Mouse (Mus musculus) embryo, embryonic 9.5 days (tissue): ENCODE measurements at regions not wholly inside any gene's neighbourhood (a gene's known extent, or its start where the extent isn't known, plus 50 kb on each side); places are given as distances from the start of the nearest gene placed in this dataset.
"Not testable (repeated sequence)": the region's sequence is repeated elsewhere in the genome, so short reads cannot be mapped to it uniquely, and the experiment has no call there.

Experiments used
- DNase-seq: peaks from one replicate; pipeline ENCODE4 v3.0.0-alpha.2; 2017; ENCODE audit errors: extremely low spot score

DNA sequence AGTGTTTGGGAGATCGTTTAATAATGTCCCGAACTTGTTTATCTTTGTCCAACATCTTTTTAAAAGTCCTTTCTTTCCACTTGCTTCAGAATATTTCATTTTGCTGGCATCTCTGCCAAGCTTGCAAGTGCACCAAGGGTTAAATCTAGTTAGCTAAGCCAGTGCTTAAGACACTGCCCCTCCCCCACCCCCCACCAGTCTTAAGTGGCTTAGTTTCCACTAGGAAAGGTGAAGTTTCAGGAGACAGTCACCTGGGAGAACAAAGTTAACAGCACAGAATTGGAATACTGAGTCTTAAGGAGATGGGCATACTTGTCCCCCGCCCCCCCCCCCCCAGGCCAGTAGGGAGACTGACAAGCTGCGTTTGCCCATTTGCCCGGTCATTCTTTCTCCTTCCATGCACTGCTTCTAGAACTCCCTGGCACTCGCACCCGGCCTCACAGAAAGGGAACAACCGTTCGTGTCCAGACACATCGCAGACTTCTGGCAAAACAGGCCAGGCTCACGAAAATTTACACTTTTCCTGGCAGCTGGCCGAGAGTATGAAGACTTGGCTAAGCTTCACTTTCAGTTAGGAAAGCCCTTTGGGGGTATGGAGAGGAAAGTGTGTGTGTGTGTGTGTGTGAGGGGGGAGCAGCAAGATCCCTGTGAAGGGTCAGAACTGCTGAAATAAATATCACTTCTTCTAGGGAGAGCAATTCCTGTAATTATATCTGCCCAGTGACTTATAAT, 219.2 kb downstream of the Bcl11a start:
- DNase-seq, result no peak

- DNase-seq, result no peak
Measured at GRCm38 (mm10) chr11:24297763-24298162, 219.9 kb downstream of the Bcl11a start.

- DNase-seq, result no peak
Measured at GRCm38 (mm10) chr11:24300351-24300750, 222.5 kb downstream of the Bcl11a start.

GRCm38 (mm10) chr11:24301201-24301600, 223.3 kb downstream of the Bcl11a start:
- DNase-seq, result no peak

DNA sequence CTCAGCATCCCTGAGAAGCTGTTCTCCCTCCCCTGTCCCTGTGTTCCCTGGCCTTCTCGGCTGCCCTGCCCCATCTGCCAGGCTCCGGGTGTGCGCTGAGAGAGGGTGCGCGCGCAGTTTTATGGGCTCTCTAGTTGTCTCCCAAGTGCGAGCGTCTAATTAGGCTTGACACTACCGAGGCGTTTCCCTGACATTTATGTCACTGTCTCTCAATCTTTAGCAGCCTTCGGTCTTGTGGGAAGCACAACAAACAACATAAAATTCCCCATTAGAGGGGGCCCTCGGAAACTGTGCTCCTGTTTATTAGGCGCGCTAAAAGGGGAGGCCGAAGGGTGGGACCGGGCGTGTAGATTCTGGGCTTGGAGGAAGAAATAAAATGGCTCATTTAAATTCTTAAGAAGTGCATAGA, 227.3 kb downstream of the Bcl11a start:
- DNase-seq, result peak; percentile 77

- peak; percentile 52 for DNase-seq
Measured at GRCm38 (mm10) chr11:24305691-24306090, 227.8 kb downstream of the Bcl11a start.

DNA sequence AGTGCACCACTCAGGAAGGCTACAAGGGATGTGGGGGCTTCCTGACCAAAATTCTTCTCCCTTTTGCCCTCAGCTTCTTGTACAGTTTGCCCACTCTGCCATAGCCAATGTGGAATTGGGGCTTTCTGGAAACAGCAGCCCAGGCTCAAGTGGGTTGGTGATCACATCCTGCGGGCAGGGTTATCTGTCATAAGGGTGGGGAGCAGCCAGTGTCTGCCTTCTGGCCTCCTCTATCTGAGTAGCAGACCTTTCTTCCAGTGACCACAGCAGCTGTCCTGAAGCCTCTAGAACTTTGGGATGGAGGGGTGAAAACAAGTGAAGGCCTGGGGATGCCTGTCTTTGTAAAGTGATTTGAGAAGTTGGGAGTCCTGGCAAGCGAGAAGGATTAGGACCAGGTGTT, 228.2 kb downstream of the Bcl11a start:
- no peak for DNase-seq

- peak; percentile 53 for DNase-seq
Measured at GRCm38 (mm10) chr11:24307601-24308252, 229.9 kb downstream of the Bcl11a start.

GRCm38 (mm10) chr11:24308253-24308633, 230.4 kb downstream of the Bcl11a start:
- DNase-seq, result no peak

- no peak for DNase-seq
Measured at GRCm38 (mm10) chr11:24314046-24314445, 236.2 kb downstream of the Bcl11a start.

GRCm38 (mm10) chr11:24315582-24315981, 237.7 kb downstream of the Bcl11a start:
- DNase-seq, result no peak

- no peak for DNase-seq
Measured at GRCm38 (mm10) chr11:24316198-24316597, 238.3 kb downstream of the Bcl11a start.

DNA sequence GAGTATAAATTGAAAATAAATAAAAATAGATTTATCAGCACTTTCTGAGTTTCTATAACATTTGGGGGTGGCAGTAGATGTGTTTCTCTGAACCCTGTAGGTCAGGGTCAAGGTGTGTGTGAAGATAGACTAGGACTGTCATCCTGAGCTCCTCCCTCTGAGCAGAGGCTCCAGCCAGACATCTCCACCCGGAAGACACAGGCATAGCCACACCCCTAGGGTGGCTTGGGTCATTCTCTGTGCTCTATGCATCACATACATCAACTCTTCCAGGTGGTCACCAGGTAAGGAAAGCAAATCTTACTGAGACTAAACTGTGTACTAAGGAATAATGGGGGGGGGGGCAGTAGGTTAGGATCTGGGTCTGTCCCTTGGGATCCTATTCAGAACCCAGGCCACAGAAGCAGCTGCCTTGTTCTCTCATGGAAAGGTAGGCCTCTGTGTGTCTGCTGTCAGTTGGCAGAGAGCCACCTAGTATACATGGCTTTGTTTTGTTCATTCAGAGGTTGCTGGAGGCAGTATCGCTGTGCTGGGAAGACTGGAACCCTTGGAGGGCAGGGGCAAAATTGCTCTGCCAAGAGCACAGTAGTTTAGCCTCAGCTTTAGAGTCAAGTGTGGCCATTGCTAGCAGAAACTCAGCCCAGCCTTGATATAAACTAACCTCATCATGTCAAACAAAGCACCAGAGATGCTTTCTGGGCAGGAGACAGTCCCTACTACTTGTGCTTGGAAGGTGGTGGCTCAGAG, 240.3 kb downstream of the Bcl11a start:
- DNase-seq, result no peak

GRCm38 (mm10) chr11:24319222-24319621, 241.4 kb downstream of the Bcl11a start:
- no peak for DNase-seq

DNA sequence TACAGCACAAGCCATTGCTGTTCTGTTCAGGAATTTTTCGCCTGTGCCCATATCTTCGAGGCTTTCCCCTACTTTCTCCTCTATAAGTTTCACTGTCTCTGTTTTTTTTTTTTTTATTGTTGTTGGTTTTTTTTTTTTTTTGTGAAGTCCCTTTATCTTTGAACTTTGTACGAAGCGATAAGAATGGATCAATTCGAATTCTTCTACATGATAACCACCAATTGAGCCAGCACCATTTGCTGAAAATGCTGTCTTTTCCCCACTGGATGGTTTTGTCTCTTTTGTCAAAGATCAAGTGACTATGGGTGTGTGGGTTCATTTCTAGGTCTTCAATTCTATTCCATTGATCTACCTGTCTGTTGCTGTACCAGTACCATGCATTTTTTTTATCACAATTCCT, 244.6 kb downstream of the Bcl11a start:
- DNase-seq, result not testable (repeated sequence)

- DNase-seq, result no peak
Measured at GRCm38 (mm10) chr11:24328481-24328880, 250.6 kb downstream of the Bcl11a start.

DNA sequence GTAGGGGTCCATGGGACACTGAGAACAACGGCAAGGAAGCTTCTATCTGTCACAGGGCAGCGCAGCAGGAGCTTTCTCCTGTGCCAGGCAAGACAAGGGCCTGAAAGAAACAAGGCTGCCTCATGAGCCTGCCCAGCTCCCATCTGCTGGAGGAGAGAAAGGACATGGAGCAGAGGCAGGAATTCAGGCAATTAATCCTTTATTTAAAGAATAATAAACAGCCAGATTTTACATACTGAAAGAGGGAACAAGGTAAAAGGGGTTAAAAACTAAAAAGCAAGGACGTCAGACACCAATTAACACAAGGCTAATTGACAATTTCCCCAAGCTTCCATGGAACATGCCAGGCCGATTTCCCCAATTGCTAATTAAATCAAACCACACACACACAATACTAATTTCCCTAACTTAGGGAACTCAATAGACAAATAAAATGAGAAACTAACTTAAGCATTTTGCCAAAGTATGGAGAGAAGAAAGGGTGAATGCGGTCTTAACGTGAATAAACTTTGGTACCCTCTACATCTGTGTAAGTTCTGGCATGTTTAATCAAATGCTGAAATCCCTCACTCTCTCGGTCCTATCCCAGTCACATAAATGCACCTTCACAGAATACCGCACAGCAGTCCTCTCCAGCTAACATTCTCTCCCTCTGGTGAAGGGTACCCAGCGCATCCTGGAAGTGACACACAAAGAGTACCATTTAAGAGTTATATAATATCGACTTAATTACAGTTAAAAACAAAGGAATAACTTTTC, 252.7 kb downstream of the Bcl11a start:
- no peak for DNase-seq

- no peak for DNase-seq
Measured at GRCm38 (mm10) chr11:24332241-24332640, 254.4 kb downstream of the Bcl11a start.

GRCm38 (mm10) chr11:24333111-24333510, 255.3 kb downstream of the Bcl11a start:
- no peak for DNase-seq

GRCm38 (mm10) chr11:24335256-24335655, 257.4 kb downstream of the Bcl11a start:
- no peak for DNase-seq

DNA sequence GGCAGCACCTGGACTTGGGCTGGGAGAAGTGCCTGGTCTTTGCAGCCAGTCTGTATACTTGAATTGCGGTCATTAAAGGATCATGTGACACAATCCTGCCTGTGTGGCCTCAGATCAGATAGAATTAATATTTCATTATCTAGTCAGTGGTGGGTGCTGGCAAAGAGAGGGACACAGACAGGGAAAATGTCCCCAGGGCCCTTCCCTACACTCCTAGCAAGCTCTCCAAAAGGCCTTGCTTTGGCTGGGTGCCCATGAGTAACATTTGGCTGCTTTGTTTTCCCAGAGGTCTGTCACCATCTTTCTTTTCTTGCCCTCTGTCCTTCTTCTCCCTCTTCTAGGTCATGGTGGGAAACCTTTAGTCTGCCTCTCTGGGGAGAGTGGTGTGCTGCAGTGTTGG, 260.3 kb downstream of the Bcl11a start:
- no peak for DNase-seq

GRCm38 (mm10) chr11:24339061-24339460, 261.2 kb downstream of the Bcl11a start:
- DNase-seq, result no peak
